Mouse (Mus musculus) forebrain, postnatal 0 days (tissue): Measurements from ENCODE around the gene Gprc5b. TPM values are rescaled to one million over a fixed set of nuclear protein-coding genes. Genes with fewer than 3 reads are reported as not detected.

Experiments
- ATAC-seq: fragments of 200-750 bp; cut with Nextera tagmentation; 2 replicates; pipeline ENCODE4 v1.8.0; 2017; ENCODE audit warnings: mild to moderate bottlenecking, moderate library complexity
- DNase-seq: peaks from one replicate; pipeline ENCODE4 v3.0.0-alpha.2; 2015
- H3K27ac ChIP-seq: fragments of 300-500 bp; sonication (generic); 2 replicates; pipeline ENCODE4 v1.5.1; 2014; ENCODE audit warnings: low read depth, mild to moderate bottlenecking, antibody characterized with exemption, low read length, moderate library complexity, mixed read lengths
- H3K27me3 ChIP-seq: fragments of 300-500 bp; sonication (generic); 2 replicates; pipeline ENCODE4 v1.6.1; 2014; ENCODE audit warnings: mild to moderate bottlenecking, low read length, mixed read lengths; ENCODE audit not compliant: insufficient read depth
- H3K36me3 ChIP-seq: fragments of 300-500 bp; sonication (generic); 2 replicates; pipeline ENCODE4 v1.6.1; 2014; ENCODE audit warnings: mild to moderate bottlenecking, moderate library complexity; ENCODE audit not compliant: insufficient read depth
- H3K4me1 ChIP-seq: fragments of 300-500 bp; sonication (generic); 2 replicates; pipeline ENCODE4 v1.6.1; 2014; ENCODE audit warnings: antibody characterized with exemption; ENCODE audit not compliant: insufficient read depth
- H3K4me2 ChIP-seq: fragments of 300-500 bp; sonication (generic); 2 replicates; pipeline ENCODE4 v1.6.1; 2014; ENCODE audit warnings: low read depth, mild to moderate bottlenecking, moderate library complexity
- H3K4me3 ChIP-seq: fragments of 300-500 bp; sonication (generic); 2 replicates; pipeline ENCODE4 v1.5.1; 2014; ENCODE audit warnings: low read depth, low read length, mixed read lengths
- H3K9ac ChIP-seq: fragments of 300-500 bp; sonication (generic); 2 replicates; pipeline ENCODE4 v1.6.1; 2014; ENCODE audit warnings: mild to moderate bottlenecking
- H3K9me3 ChIP-seq: fragments of 300-500 bp; sonication (generic); 2 replicates; pipeline ENCODE4 v1.6.1; 2016; ENCODE audit warnings: low read length
- CTCF ChIP-seq: sonication (generic); IDR thresholded peaks from 2 replicates; pipeline ENCODE4 v1.5.1; 2016; ENCODE audit warnings: antibody characterized with exemption, control low read depth, low read depth
- WGBS: fragments of 180-500 bp; shearing (Covaris S2); extraction: QIAGEN DNeasy Blood & Tissue Kit; methylation state at CpG from one replicate; pipeline ENCODE4 v1.1.7; 2014; 5-methylcytosine and 5-hydroxymethylcytosine counted together
- polyA plus RNA-seq: library from polyadenylated mRNA; unstranded; fragments of >200 nt; fragmentation: Nextera tagmentation; extraction: Ambion mirVana; gene quantifications from 2 replicates; pipeline ENCODE4 v1.2.1, GENCODE M21; 2015
- total RNA-seq: library from RNA; depleted of rRNA; stranded (reverse); fragments of >200 nt; gene quantifications from 2 replicates; pipeline ENCODE4 v1.2.3, GENCODE M21; 2014

The Gprc5b gene
- total and polyA plus RNA-seq, 2 experiments from 2014 or later: 6.9 to 34.0 TPM

GRCm38 (mm10) chr7:118942297-118942696, 52.7 kb downstream of the Gprc5b start:
- ATAC-seq: no peak
- 79% methylated on average over 3 of the region's 3 CpGs for WGBS

GRCm38 (mm10) chr7:118937469-118938387, 57.3 kb downstream of the Gprc5b start:
- H3K27ac ChIP-seq: no peak overlapping the region
- no peaks in the 10 kb centered on the region for H3K36me3 ChIP-seq
- H3K9me3 ChIP-seq: no peaks in the 10 kb centered on the region
- WGBS: 73% methylated on average over 11 of the region's 11 CpGs
- no peak for TF ChIP-seq CTCF
- ATAC-seq (no peak), DNase-seq (no peak)
- no peaks in the 10 kb centered on the region for H3K4me1 ChIP-seq
- no peaks in the 10 kb centered on the region for H3K27me3 ChIP-seq
- H3K4me2 ChIP-seq: no peak overlapping the region
- H3K9ac ChIP-seq: no peak overlapping the region
- H3K4me3 ChIP-seq: no peak overlapping the region

More at GRCm38 (mm10) chr7:118942297-118942696, 52.7 kb downstream of the Gprc5b start:
- no peak overlapping the region for H3K4me3 ChIP-seq
- H3K4me2 ChIP-seq: no peak overlapping the region
- H3K36me3 ChIP-seq: no peaks in the 10 kb centered on the region
- no peaks in the 10 kb centered on the region for H3K4me1 ChIP-seq
- H3K9ac ChIP-seq: no peak overlapping the region
- no peak for TF ChIP-seq CTCF
- DNase-seq: no peak
- no peaks in the 10 kb centered on the region for H3K9me3 ChIP-seq
- no peak overlapping the region for H3K27ac ChIP-seq
- no peaks in the 10 kb centered on the region for H3K27me3 ChIP-seq

GRCm38 (mm10) chr7:118936844-118937243, 58.2 kb downstream of the Gprc5b start:
- 4% methylated on average over 4 of the region's 4 CpGs for WGBS
- Histone ChIP-seq H3K4me2 (no peak overlapping the region), H3K4me3 (no peak overlapping the region), H3K4me1 (no peaks in the 10 kb centered on the region), H3K9me3 (no peaks in the 10 kb centered on the region), H3K27ac (no peak overlapping the region), H3K27me3 (no peaks in the 10 kb centered on the region), H3K9ac (no peak overlapping the region), H3K36me3 (no peaks in the 10 kb centered on the region)
- no peak for TF ChIP-seq CTCF
- DNase-seq: no peak
- peak; percentile 50 for ATAC-seq

- H3K27ac ChIP-seq: no peak overlapping the region
- no peak for DNase-seq
These were observed 59.7 kb downstream of the Gprc5b start for GRCm38 (mm10) chr7:118935306-118935705.

GRCm38 (mm10) chr7:118931502-118932395, 63.3 kb downstream of the Gprc5b start:
- no peak for TF ChIP-seq CTCF
- H3K4me2 ChIP-seq: no peak overlapping the region
- no peaks in the 10 kb centered on the region for H3K27me3 ChIP-seq
- no peak overlapping the region for H3K4me3 ChIP-seq
- H3K9me3 ChIP-seq: no peaks in the 10 kb centered on the region
- H3K36me3 ChIP-seq: no peaks in the 10 kb centered on the region
- H3K27ac ChIP-seq: no peak overlapping the region
- no peaks in the 10 kb centered on the region for H3K4me1 ChIP-seq
- no peak for DNase-seq
- H3K9ac ChIP-seq: no peak overlapping the region
- WGBS: 75% methylated on average over 17 of the region's 17 CpGs
- no peak for ATAC-seq

More at GRCm38 (mm10) chr7:118935306-118935705, 59.7 kb downstream of the Gprc5b start:
- H3K4me2 ChIP-seq: no peak overlapping the region
- H3K4me3 ChIP-seq: no peak overlapping the region
- no peak overlapping the region for H3K9ac ChIP-seq
- 65% methylated on average over 2 of the region's 2 CpGs for WGBS
- no peaks in the 10 kb centered on the region for H3K27me3 ChIP-seq
- H3K36me3 ChIP-seq: no peaks in the 10 kb centered on the region
- no peak for ATAC-seq
- no peaks in the 10 kb centered on the region for H3K9me3 ChIP-seq
- no peaks in the 10 kb centered on the region for H3K4me1 ChIP-seq
- TF ChIP-seq CTCF: no peak

GRCm38 (mm10) chr7:118929601-118930311, 65.3 kb downstream of the Gprc5b start:
- no peaks in the 10 kb centered on the region for H3K27me3 ChIP-seq
- H3K27ac ChIP-seq: no peak overlapping the region
- ATAC-seq: peak; percentile 63
- H3K36me3 ChIP-seq: no peaks in the 10 kb centered on the region
- no peaks in the 10 kb centered on the region for H3K9me3 ChIP-seq
- TF ChIP-seq CTCF: no peak
- no peak overlapping the region for H3K4me2 ChIP-seq
- no peaks in the 10 kb centered on the region for H3K4me1 ChIP-seq
- 34% methylated on average over 16 of the region's 16 CpGs for WGBS
- DNase-seq: no peak
- no peak overlapping the region for H3K4me3 ChIP-seq
- H3K9ac ChIP-seq: no peak overlapping the region
